Mouse (Mus musculus): Measurements from ENCODE around the gene Dnajc28.

DNA sequence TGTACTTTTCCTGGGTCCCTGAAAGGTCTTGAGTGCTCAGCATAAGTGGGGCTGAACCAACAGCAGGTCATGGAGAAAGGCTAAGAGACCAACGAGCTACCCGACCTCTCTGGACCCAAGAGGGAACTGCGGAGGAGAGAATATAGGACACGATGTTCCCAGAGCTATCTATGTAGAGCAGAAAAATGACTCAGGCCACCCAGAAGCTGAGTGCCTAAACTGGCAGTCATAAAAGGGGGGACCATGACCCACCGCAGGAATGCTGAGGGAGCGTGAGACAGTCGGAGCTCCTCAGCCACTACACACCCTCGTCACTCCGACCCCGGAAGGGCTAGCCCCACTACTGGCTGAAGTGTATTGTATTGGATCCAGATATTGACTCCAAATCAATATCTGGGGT, 49.9 kb downstream of the Dnajc28 start:
- no peak for TF ChIP-seq CTCF (IDR thresholded peaks at IDR 0.05; ENCODE audit: low read depth, low read length)
- no peak for TF ChIP-seq POLR2A (IDR thresholded peaks at IDR 0.05; ENCODE audit: extremely low read depth, insufficient read depth, low read length)

Measured in liver, adult 2 months (tissue).